Mouse (Mus musculus): Measurements from ENCODE around the gene Dchs1. TPM values are rescaled to one million over a fixed set of nuclear protein-coding genes. Genes with fewer than 3 reads are reported as not detected.
"Not testable (repeated sequence)": the region's sequence is repeated elsewhere in the genome, so short reads cannot be mapped to it uniquely, and the experiment has no call there.

The Dchs1 gene
- polyA plus RNA-seq, 1 experiment from 2014 or later, result 8.7 TPM

DNA sequence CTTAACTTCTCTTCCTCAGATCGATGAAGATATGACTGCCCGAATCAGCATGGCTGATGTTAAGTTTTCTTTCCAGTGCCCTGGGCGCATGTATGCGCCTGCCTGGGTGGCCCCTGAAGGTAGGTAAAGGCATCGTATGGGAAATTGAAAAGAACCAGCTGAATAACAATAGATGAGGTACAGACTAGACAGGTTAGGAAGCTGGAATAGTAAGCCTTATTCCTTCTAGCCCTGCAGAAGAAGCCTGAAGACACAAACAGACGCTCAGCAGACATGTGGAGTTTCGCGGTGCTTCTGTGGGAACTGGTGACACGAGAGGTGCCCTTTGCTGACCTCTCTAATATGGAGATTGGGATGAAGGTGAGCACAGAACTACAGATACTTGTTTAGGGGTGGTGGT, 45.5 kb downstream of the Dchs1 start:
- no peak overlapping the region for H3K27ac ChIP-seq (ENCODE audit: poor library complexity, severe bottlenecking)
- no peak overlapping the region for H3K4me3 ChIP-seq
- WGBS, result 88% methylated on average over 9 of the region's 9 CpGs
- H3K9ac ChIP-seq, result no peak overlapping the region
- ATAC-seq (ENCODE audit: insufficient number of reproducible peaks, low FRiP score), result no peak
- no peak overlapping the region for H3K4me2 ChIP-seq
- peaks cover 47% of the 10 kb centered on the region for H3K36me3 ChIP-seq
- H3K4me1 ChIP-seq (replicated peaks), result peaks cover 37% of the 10 kb centered on the region
- H3K9me3 ChIP-seq (replicated peaks), result no peaks in the 10 kb centered on the region
- H3K27me3 ChIP-seq (replicated peaks), result no peaks in the 10 kb centered on the region

DNA sequence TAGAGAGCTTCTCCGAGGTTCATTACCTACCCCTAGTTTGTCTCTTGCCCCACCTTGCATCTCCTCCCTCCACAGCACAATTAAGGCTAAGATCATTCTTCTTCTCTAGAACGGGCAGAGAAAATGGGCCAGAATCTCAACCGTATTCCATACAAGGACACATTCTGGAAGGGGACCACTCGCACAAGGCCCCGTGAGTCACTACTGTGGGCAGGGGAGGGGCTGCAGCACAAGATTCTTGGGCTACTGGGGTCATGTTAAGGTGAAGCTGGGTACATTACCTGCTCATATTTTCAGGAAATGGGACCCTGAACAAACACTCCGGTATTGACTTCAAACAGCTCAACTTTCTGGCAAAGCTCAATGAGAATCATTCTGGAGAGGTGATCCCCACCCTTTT, 46.6 kb downstream of the Dchs1 start:
- ATAC-seq (ENCODE audit: insufficient number of reproducible peaks, low FRiP score), result no peak
- 83% methylated on average over 6 of the region's 6 CpGs for WGBS
- H3K4me3 ChIP-seq, result no peak overlapping the region
- H3K36me3 ChIP-seq, result peaks cover 37% of the 10 kb centered on the region
- no peaks in the 10 kb centered on the region for H3K27me3 ChIP-seq (replicated peaks)
- no peak overlapping the region for H3K27ac ChIP-seq (ENCODE audit: poor library complexity, severe bottlenecking)
- H3K4me2 ChIP-seq, result no peak overlapping the region
- peaks cover 37% of the 10 kb centered on the region for H3K4me1 ChIP-seq (replicated peaks)
- H3K9me3 ChIP-seq (replicated peaks), result no peaks in the 10 kb centered on the region
- no peak overlapping the region for H3K9ac ChIP-seq

DNA sequence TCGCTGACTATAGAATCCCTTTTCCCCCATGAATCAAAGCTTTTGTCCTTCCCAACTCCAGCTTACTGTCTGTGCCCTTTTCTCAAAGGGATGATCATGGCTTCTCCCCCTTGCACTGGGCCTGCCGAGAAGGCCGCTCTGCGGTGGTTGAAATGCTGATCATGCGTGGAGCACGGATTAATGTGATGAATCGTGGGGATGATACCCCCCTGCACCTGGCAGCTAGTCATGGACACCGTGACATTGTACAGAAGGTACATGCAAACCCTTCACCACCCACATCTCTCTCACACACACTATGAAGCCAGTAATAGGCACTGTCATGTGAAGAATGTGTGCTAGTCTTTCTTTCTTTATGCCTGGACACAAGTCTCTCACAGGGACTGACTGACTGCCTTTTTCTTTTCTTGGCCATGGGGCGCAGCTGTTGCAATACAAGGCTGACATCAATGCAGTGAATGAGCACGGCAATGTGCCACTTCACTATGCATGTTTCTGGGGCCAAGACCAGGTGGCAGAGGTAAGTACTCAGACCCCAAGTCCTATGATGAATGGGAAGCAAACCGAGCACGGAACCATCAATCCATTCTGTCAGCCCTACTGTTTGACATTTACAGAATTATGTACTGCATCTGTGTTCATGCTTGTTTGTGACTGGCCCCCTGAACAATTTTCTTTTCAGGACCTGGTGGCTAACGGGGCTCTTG, 47.2 kb downstream of the Dchs1 start:
- no peak for ATAC-seq (ENCODE audit: insufficient number of reproducible peaks, low FRiP score)
- WGBS, result 93% methylated on average over 13 of the region's 13 CpGs
- no peaks in the 10 kb centered on the region for H3K27me3 ChIP-seq (replicated peaks)
- no peak overlapping the region for H3K4me2 ChIP-seq
- peak overlapping the region; percentile 99 for H3K27ac ChIP-seq (ENCODE audit: poor library complexity, severe bottlenecking)
- H3K9me3 ChIP-seq (replicated peaks), result no peaks in the 10 kb centered on the region
- H3K4me3 ChIP-seq, result no peak overlapping the region
- peaks cover 37% of the 10 kb centered on the region for H3K36me3 ChIP-seq
- peak overlapping the region; percentile 40; the same call in 1 of the 2 replicates for H3K9ac ChIP-seq
- H3K4me1 ChIP-seq (replicated peaks), result peaks cover 38% of the 10 kb centered on the region

DNA sequence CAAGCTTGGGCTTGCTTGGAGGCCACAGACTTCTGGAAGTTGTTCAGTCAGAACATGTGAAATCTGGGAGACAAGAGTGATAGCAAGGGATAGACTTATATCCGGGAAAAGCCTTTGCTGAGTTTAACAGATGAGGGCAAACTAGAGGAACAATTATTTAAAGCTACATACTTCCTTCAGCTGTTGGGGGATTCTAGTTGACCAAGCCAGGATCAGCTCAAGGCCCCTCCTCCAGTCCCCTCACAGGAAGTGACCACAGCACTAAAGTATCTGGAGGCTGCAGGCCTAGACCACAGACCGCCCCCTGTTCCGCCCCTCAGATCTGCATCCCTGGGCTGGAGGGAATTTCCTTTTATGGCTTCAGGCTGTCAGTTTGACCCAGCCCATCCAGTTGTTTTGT, 48.5 kb downstream of the Dchs1 start:
- Histone ChIP-seq H3K9ac (peak overlapping the region; percentile 69), H3K27ac (ENCODE audit: poor library complexity, severe bottlenecking) (peak overlapping the region; percentile 99), H3K4me3 (peak overlapping the region; percentile 94), H3K27me3 (replicated peaks) (no peaks in the 10 kb centered on the region), H3K4me2 (peak overlapping the region; percentile 73), H3K36me3 (peaks cover 44% of the 10 kb centered on the region), H3K9me3 (replicated peaks) (no peaks in the 10 kb centered on the region), H3K4me1 (replicated peaks) (peaks cover 43% of the 10 kb centered on the region)
- ATAC-seq (ENCODE audit: insufficient number of reproducible peaks, low FRiP score), result peak; percentile 70
- 8% methylated on average over 3 of the region's 3 CpGs for WGBS

DNA sequence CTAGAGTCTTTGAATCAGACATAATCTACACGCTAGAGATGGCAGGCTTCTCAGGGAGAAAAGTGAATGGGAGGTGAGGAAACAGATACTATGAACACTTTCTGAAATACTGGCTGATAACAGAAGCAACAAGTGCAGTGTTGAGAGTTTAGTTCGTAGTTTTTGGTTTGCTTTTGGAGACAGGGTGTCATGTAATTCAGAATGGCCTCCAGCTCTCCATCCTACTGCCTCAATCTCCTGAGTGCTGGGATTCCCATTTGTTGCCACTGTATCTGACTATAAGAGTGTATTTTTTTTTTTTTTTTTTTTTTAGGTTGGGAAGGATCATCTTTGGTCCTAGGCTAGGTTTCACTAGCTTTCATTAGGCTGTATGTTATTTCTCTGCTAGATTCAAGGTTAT, 49.2 kb downstream of the Dchs1 start:
- WGBS, result 45% methylated on average over 2 of the region's 2 CpGs
- H3K4me2 ChIP-seq, result peak overlapping the region; percentile 73
- H3K27me3 ChIP-seq (replicated peaks), result no peaks in the 10 kb centered on the region
- peak overlapping the region; percentile 99 for H3K27ac ChIP-seq (ENCODE audit: poor library complexity, severe bottlenecking)
- H3K9ac ChIP-seq, result peak overlapping the region; percentile 63
- peaks cover 40% of the 10 kb centered on the region for H3K4me1 ChIP-seq (replicated peaks)
- no peaks in the 10 kb centered on the region for H3K9me3 ChIP-seq (replicated peaks)
- no peak for ATAC-seq (ENCODE audit: insufficient number of reproducible peaks, low FRiP score)
- H3K36me3 ChIP-seq, result peaks cover 51% of the 10 kb centered on the region
- peak overlapping the region; percentile 94 for H3K4me3 ChIP-seq

DNA sequence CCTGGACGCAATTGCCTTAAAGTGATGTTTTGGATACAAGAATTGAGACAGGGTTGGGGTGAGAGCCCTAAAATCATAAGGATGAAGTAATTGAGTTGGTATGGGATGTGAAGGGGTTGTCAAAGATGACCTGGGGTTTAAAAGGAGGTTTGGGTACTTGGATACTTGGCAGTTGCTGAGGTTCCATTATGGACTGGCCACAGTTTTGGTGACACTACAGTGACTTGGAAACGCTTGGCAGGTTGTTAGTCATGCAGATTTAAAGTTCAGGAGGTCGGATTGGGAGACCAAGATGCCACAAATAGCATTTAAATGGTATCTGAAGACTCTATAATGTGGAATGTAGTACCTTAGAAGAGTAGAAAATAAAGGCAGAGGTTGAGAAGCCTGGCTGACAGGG, 49.8 kb downstream of the Dchs1 start:
- Histone ChIP-seq H3K9me3 (replicated peaks) (no peaks in the 10 kb centered on the region), H3K9ac (peak overlapping the region; percentile 98), H3K27me3 (replicated peaks) (no peaks in the 10 kb centered on the region), H3K4me2 (peak overlapping the region; percentile 84), H3K27ac (ENCODE audit: poor library complexity, severe bottlenecking) (peak overlapping the region; percentile 96), H3K4me1 (replicated peaks) (peaks cover 33% of the 10 kb centered on the region), H3K36me3 (peaks cover 51% of the 10 kb centered on the region), H3K4me3 (peak overlapping the region; percentile 94)
- no peak for ATAC-seq (ENCODE audit: insufficient number of reproducible peaks, low FRiP score)
- 12% methylated on average over 3 of the region's 3 CpGs for WGBS

DNA sequence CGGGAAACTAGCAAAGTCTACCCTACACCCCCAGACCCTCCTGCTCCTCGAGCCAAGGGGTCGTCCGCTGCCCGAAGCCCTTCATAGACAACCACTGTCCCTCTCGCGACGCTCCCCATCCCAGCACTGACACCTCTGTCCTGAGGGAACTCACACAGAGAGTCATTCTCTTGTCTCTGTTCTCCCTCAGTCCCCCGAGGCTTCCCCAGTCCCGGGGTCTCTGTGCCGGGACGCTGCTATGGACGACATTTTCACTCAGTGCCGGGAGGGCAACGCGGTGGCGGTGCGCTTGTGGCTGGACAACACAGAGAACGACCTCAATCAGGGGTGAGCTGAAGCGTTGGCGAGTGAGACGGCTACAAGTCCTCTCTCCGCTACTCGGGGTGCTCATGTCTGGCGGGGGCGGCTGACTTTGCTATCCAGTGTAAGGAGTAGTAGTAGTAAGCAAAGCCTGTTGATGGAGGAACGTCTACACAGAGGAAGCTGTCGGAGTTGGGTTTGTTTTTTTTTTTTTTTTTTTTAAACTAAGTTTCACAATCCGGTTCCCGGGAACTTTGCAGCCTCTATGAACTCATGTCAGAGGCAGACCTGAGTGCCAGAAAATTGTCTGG, 50.4 kb downstream of the Dchs1 start, which contains the start of gene Rrp8:
Rrp8 (minus strand) TSS at position 475 of the 611 bp plus-strand sequence.
- peak within 1 kb of the TSS; percentile 94 for H3K4me3 ChIP-seq
- H3K4me2 ChIP-seq, result peak within 1 kb of the TSS; percentile 84
- H3K9ac ChIP-seq, result peak within 1 kb of the TSS; percentile 98
- no peaks in the 10 kb centered on the region for H3K9me3 ChIP-seq (replicated peaks)
- peaks cover 33% of the 10 kb centered on the region for H3K4me1 ChIP-seq (replicated peaks)
- peak within 1 kb of the TSS; percentile 99 for H3K27ac ChIP-seq (ENCODE audit: poor library complexity, severe bottlenecking)
- WGBS, result under 1% methylated on average over 30 of the region's 30 CpGs
- H3K27me3 ChIP-seq (replicated peaks), result no peaks in the 10 kb centered on the region
- peaks cover 51% of the 10 kb centered on the region for H3K36me3 ChIP-seq
- ATAC-seq (ENCODE audit: insufficient number of reproducible peaks, low FRiP score), result peak; percentile 1; the same call in 1 of the 2 replicates

DNA sequence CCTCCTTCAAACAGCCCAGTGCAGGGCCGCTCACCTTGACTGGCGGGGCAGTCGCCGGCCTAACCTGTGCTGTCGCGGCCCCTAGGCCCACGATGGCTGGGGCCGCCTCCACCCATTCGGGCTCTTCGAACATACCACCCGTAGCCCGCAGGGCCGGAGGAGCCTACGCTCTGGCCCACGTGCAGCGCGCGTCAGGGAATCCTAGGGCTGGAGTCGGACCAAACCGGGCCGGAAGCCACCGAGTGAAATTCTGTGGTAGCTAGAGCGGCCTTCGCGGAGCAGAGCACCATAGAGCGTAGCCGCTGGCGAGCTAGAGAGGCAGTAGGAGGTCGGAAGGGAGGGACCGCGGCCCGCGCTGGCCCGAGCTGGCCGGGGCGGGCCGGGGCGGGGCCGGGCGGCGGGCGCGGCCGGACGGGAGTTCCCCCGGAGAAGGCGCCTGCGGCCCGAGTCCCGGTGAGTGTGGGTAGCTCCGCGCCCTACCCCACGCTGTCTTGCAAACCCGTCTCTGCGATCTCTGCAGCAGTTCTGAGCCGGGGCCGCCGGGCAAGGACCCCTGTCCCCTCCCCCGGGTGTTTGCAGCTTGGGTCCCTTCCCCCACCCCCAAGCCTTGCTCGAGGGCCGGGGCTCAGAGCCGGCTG, 51.1 kb downstream of the Dchs1 start, which contains the start of gene Ilk:
Ilk (plus strand) TSS at position 329 of the 638 bp plus-strand sequence.
- Histone ChIP-seq H3K27ac (ENCODE audit: poor library complexity, severe bottlenecking) (peak within 1 kb of the TSS; percentile 96), H3K4me2 (peak within 1 kb of the TSS; percentile 84), H3K4me3 (peak within 1 kb of the TSS; percentile 94), H3K9ac (peak within 1 kb of the TSS; percentile 98), H3K27me3 (replicated peaks) (no peaks in the 10 kb centered on the region), H3K9me3 (replicated peaks) (no peaks in the 10 kb centered on the region), H3K36me3 (peaks cover 51% of the 10 kb centered on the region), H3K4me1 (replicated peaks) (peaks cover 33% of the 10 kb centered on the region)
- peak; percentile 97 for ATAC-seq (ENCODE audit: insufficient number of reproducible peaks, low FRiP score)
- WGBS, result 0% methylated on average over 47 of the region's 62 CpGs

DNA sequence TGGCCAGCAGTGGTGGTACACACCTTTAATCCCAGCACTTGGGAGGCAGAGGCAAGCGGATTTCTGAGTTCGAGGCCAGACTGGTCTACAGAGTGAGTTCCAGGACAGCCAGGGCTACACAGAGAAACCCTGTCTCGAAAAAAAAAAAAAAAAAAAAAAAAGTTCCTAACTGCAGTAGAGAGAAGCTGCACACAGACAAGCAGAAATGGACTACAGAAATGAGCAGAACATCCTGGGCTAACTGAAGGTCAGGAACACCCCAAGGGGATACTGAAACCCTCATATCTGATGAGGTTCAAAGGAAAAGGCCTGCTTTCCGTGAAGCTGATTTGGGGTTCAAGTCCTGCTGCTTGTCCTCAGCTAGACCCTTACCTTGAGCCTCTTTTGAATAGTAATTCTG, 52.0 kb downstream of the Dchs1 start:
- Histone ChIP-seq H3K9ac (peak overlapping the region; percentile 98), H3K4me1 (replicated peaks) (peaks cover 33% of the 10 kb centered on the region), H3K4me3 (peak overlapping the region; percentile 94), H3K4me2 (peak overlapping the region; percentile 84), H3K27ac (ENCODE audit: poor library complexity, severe bottlenecking) (peak overlapping the region; percentile 96; the same call in 1 of the 2 replicates), H3K36me3 (peaks cover 50% of the 10 kb centered on the region)
- ATAC-seq (ENCODE audit: insufficient number of reproducible peaks, low FRiP score); H3K27me3 ChIP-seq (replicated peaks); H3K9me3 ChIP-seq (replicated peaks): not testable (repeated sequence)
- 45% methylated on average over 4 of the region's 4 CpGs for WGBS

DNA sequence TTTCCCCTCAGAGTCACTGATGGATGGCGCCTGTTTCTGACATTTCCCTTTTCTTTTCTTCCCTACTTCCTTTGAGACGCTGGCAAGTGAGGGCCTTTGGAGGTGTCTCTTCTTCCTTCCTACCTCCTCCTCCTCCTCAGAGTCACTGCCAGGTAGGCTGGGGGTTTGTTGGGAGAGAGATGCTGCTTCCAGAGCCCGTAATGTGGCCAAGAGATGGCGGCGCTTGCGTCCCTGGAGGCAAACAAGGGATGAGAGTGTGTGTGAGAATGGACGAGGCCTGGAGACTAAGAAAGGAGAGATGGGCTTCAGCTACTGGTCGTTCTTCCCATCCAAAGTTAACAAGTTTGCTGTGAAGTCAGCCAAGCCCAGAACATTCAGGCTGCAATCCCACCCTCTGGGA, 52.6 kb downstream of the Dchs1 start:
- peaks cover 50% of the 10 kb centered on the region for H3K36me3 ChIP-seq
- no peak overlapping the region for H3K4me3 ChIP-seq
- peaks cover 26% of the 10 kb centered on the region for H3K4me1 ChIP-seq (replicated peaks)
- 0 out of 2 replicates have a peak overlapping the region, but pooled peaks have one; percentile 3 for H3K9ac ChIP-seq
- H3K27me3 ChIP-seq (replicated peaks), result no peaks in the 10 kb centered on the region
- no peaks in the 10 kb centered on the region for H3K9me3 ChIP-seq (replicated peaks)
- 84% methylated on average over 8 of the region's 8 CpGs for WGBS
- ATAC-seq (ENCODE audit: insufficient number of reproducible peaks, low FRiP score), result no peak
- no peak overlapping the region for H3K27ac ChIP-seq (ENCODE audit: poor library complexity, severe bottlenecking)
- H3K4me2 ChIP-seq, result peak overlapping the region; percentile 84

DNA sequence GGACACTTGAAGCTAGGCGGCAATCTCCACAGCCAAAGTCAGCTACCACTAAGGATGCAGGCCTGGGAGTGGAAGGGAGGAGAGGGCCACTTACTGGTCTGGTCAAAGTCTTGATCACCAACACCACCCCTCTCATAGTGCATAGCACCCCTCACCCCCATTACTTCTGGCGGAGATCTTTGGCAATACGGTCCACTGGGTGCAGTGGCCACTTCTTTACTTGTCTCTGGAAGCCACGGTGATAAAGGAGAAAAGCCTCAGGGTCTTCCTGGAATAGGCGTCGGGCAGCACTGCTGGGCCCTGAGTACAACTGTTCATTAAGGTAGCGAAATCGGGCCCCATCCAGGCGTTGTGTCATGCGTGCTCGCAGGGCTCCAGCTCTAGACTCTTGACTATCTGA, 53.6 kb downstream of the Dchs1 start:
- no peak overlapping the region for H3K4me3 ChIP-seq
- H3K36me3 ChIP-seq, result peaks cover 58% of the 10 kb centered on the region
- no peak overlapping the region for H3K27ac ChIP-seq (ENCODE audit: poor library complexity, severe bottlenecking)
- no peak overlapping the region for H3K9ac ChIP-seq
- no peak for ATAC-seq (ENCODE audit: insufficient number of reproducible peaks, low FRiP score)
- H3K9me3 ChIP-seq (replicated peaks), result no peaks in the 10 kb centered on the region
- no peak overlapping the region for H3K4me2 ChIP-seq
- WGBS, result 93% methylated on average over 11 of the region's 11 CpGs
- peaks cover 16% of the 10 kb centered on the region for H3K4me1 ChIP-seq (replicated peaks)
- no peaks in the 10 kb centered on the region for H3K27me3 ChIP-seq (replicated peaks)

All from heart, embryonic 12.5 days (tissue).